Mouse (Mus musculus) small intestine, adult 2 months (tissue): ENCODE results near the gene Utf1.

Source experiments
- CTCF ChIP-seq: fragments of 200-500 bp; IDR thresholded peaks from 2 replicates; pipeline ENCODE4 v1.5.1; 2012; ENCODE audit warnings: low read depth, mild to moderate bottlenecking, control low read depth, inconsistent platforms, low read length, moderate library complexity, mixed read lengths; ENCODE audit not compliant: insufficient replicate concordance, insufficient read length; ENCODE audit errors: extremely low read depth
- POLR2A ChIP-seq: fragments of 200-500 bp; IDR thresholded peaks from 2 replicates; pipeline ENCODE4 v1.6.1; 2012; ENCODE audit warnings: low read depth, mild to moderate bottlenecking, control low read depth, inconsistent platforms, low read length, moderate library complexity

GRCm38 (mm10) chr7:139979011-139979719, 35.6 kb downstream of the Utf1 start:
- TF ChIP-seq CTCF = no peak
- TF ChIP-seq POLR2A = no peak
